Mouse (Mus musculus) neural tube, embryonic 14.5 days (tissue): Measurements from ENCODE around the gene Rin2. TPM values are rescaled to one million over a fixed set of nuclear protein-coding genes. Genes with fewer than 3 reads are reported as not detected.

ENCODE experiments used
- ATAC-seq: fragments of 200-750 bp; cut with Nextera tagmentation; 2 replicates; pipeline ENCODE4 v1.8.0; 2017; ENCODE audit warnings: low read depth, mild to moderate bottlenecking, moderate TSS enrichment, moderate library complexity
- H3K27ac ChIP-seq: fragments of 300-500 bp; sonication (generic); 2 replicates; pipeline ENCODE4 v1.5.1; 2014; ENCODE audit warnings: low read depth, mild to moderate bottlenecking, control low read depth, low read length, moderate library complexity, mixed read lengths
- H3K27me3 ChIP-seq: fragments of 300-500 bp; sonication (generic); 2 replicates; pipeline ENCODE4 v1.6.1; 2014; ENCODE audit warnings: low read length; ENCODE audit not compliant: control insufficient read depth, insufficient read depth
- H3K36me3 ChIP-seq: fragments of 300-500 bp; sonication (generic); 2 replicates; pipeline ENCODE4 v1.6.1; 2014; ENCODE audit warnings: low read length, mixed read lengths; ENCODE audit not compliant: control insufficient read depth, insufficient read depth
- H3K4me1 ChIP-seq: fragments of 300-500 bp; sonication (generic); 2 replicates; pipeline ENCODE4 v1.6.1; 2014; ENCODE audit warnings: low read length; ENCODE audit not compliant: control insufficient read depth, insufficient read depth
- H3K4me2 ChIP-seq: fragments of 300-500 bp; sonication (generic); 2 replicates; pipeline ENCODE4 v1.6.1; 2014; ENCODE audit warnings: mild to moderate bottlenecking, low read depth, low read length, control low read depth
- H3K4me3 ChIP-seq: fragments of 300-500 bp; sonication (generic); 2 replicates; pipeline ENCODE4 v1.5.1; 2014; ENCODE audit warnings: low read depth, low read length, control low read depth, mixed read lengths
- H3K9ac ChIP-seq: fragments of 300-500 bp; sonication (generic); replicated peaks from 2 replicates; pipeline ENCODE4 v1.6.1; 2014; ENCODE audit warnings: low read depth, mild to moderate bottlenecking, control low read depth, low read length, mixed read lengths
- H3K9me3 ChIP-seq: fragments of 300-500 bp; sonication (generic); 2 replicates; pipeline ENCODE4 v1.6.1; 2016; ENCODE audit warnings: low read length; ENCODE audit not compliant: control insufficient read depth
- WGBS: fragments of 180-500 bp; shearing (Covaris S2); extraction: QIAGEN DNeasy Blood & Tissue Kit; methylation state at CpG from one replicate; pipeline ENCODE4 v1.1.7; 2014; 5-methylcytosine and 5-hydroxymethylcytosine counted together
- polyA plus RNA-seq: library from polyadenylated mRNA; unstranded; fragments of >200 nt; fragmentation: Nextera tagmentation; extraction: Ambion mirVana; gene quantifications from 2 replicates; pipeline ENCODE4 v1.2.1, GENCODE M21; 2014

The Rin2 gene
- polyA plus RNA-seq, 1 experiment from 2014 or later = 11.4 TPM

GRCm38 (mm10) chr2:145862206-145862817 lies 187.3 kb downstream of the Rin2 start:
- Histone ChIP-seq H3K9me3 (no peaks in the 10 kb centered on the region), H3K27ac (peak overlapping the region; percentile 57), H3K4me3 (peak overlapping the region; percentile 26), H3K9ac (no peak overlapping the region), H3K36me3 (no peaks in the 10 kb centered on the region), H3K4me2 (peak overlapping the region; percentile 44), H3K27me3 (no peaks in the 10 kb centered on the region), H3K4me1 (peaks cover 7% of the 10 kb centered on the region; the same call in 1 of the 2 replicates)
- no peak for ATAC-seq
- 38% methylated on average over 10 of the region's 10 CpGs for WGBS

GRCm38 (mm10) chr2:145865344-145865743 lies 190.3 kb downstream of the Rin2 start:
- no peak overlapping the region for H3K9ac ChIP-seq
- no peaks in the 10 kb centered on the region for H3K36me3 ChIP-seq
- 0 out of 2 replicates have a peak, but pooled peaks cover 3% of the 10 kb centered on the region for H3K4me1 ChIP-seq
- no peaks in the 10 kb centered on the region for H3K27me3 ChIP-seq
- no peak for ATAC-seq
- H3K9me3 ChIP-seq = no peaks in the 10 kb centered on the region
- 90% methylated on average over 3 of the region's 3 CpGs for WGBS
- H3K4me3 ChIP-seq = no peak overlapping the region
- no peak overlapping the region for H3K27ac ChIP-seq
- H3K4me2 ChIP-seq = no peak overlapping the region

GRCm38 (mm10) chr2:145866238-145866637 lies 191.2 kb downstream of the Rin2 start:
- WGBS = 98% methylated on average over 3 of the region's 3 CpGs
- no peaks in the 10 kb centered on the region for H3K36me3 ChIP-seq
- H3K27ac ChIP-seq = no peak overlapping the region
- no peaks in the 10 kb centered on the region for H3K4me1 ChIP-seq
- no peaks in the 10 kb centered on the region for H3K27me3 ChIP-seq
- no peak for ATAC-seq
- no peak overlapping the region for H3K4me2 ChIP-seq
- no peaks in the 10 kb centered on the region for H3K9me3 ChIP-seq
- H3K4me3 ChIP-seq = no peak overlapping the region
- H3K9ac ChIP-seq = no peak overlapping the region

- Histone ChIP-seq H3K4me1 (no peaks in the 10 kb centered on the region), H3K4me3 (no peak overlapping the region), H3K9me3 (no peaks in the 10 kb centered on the region), H3K9ac (no peak overlapping the region), H3K27ac (no peak overlapping the region), H3K36me3 (no peaks in the 10 kb centered on the region), H3K4me2 (no peak overlapping the region), H3K27me3 (no peaks in the 10 kb centered on the region)
- no peak for ATAC-seq
- 93% methylated on average over 11 of the region's 11 CpGs for WGBS
Measured at GRCm38 (mm10) chr2:145866695-145867449, 191.9 kb downstream of the Rin2 start.

- Histone ChIP-seq H3K36me3 (no peaks in the 10 kb centered on the region; the same call in 1 of the 2 replicates), H3K4me2 (no peak overlapping the region), H3K4me1 (no peaks in the 10 kb centered on the region), H3K9ac (no peak overlapping the region), H3K4me3 (no peak overlapping the region), H3K9me3 (no peaks in the 10 kb centered on the region), H3K27ac (no peak overlapping the region), H3K27me3 (no peaks in the 10 kb centered on the region)
- WGBS = 86% methylated on average over 4 of the region's 4 CpGs
- no peak for ATAC-seq
Measured at GRCm38 (mm10) chr2:145871308-145871707, 196.3 kb downstream of the Rin2 start.

GRCm38 (mm10) chr2:145872099-145872498 lies 197.1 kb downstream of the Rin2 start:
- no peak overlapping the region for H3K27ac ChIP-seq
- no peaks in the 10 kb centered on the region for H3K9me3 ChIP-seq
- no peak overlapping the region for H3K4me3 ChIP-seq
- H3K9ac ChIP-seq = no peak overlapping the region
- H3K4me1 ChIP-seq = no peaks in the 10 kb centered on the region
- H3K36me3 ChIP-seq = no peaks in the 10 kb centered on the region; the same call in 1 of the 2 replicates
- no peaks in the 10 kb centered on the region for H3K27me3 ChIP-seq
- ATAC-seq = no peak
- H3K4me2 ChIP-seq = no peak overlapping the region
- WGBS = 94% methylated on average over 1 of the region's 1 CpGs

GRCm38 (mm10) chr2:145873953-145874352 lies 198.9 kb downstream of the Rin2 start:
- ATAC-seq = no peak
- Histone ChIP-seq H3K27me3 (no peaks in the 10 kb centered on the region), H3K27ac (no peak overlapping the region), H3K9me3 (no peaks in the 10 kb centered on the region), H3K9ac (no peak overlapping the region), H3K36me3 (no peaks in the 10 kb centered on the region; the same call in 1 of the 2 replicates), H3K4me1 (no peaks in the 10 kb centered on the region), H3K4me3 (no peak overlapping the region), H3K4me2 (no peak overlapping the region)
- 77% methylated on average over 1 of the region's 1 CpGs for WGBS

GRCm38 (mm10) chr2:145874879-145875482 lies 200.0 kb downstream of the Rin2 start:
- ATAC-seq = no peak
- no peaks in the 10 kb centered on the region for H3K27me3 ChIP-seq
- no peaks in the 10 kb centered on the region; the same call in 1 of the 2 replicates for H3K36me3 ChIP-seq
- H3K9me3 ChIP-seq = no peaks in the 10 kb centered on the region
- no peaks in the 10 kb centered on the region for H3K4me1 ChIP-seq
- H3K9ac ChIP-seq = no peak overlapping the region
- H3K27ac ChIP-seq = no peak overlapping the region
- WGBS = 80% methylated on average over 3 of the region's 3 CpGs
- H3K4me2 ChIP-seq = no peak overlapping the region
- H3K4me3 ChIP-seq = no peak overlapping the region

GRCm38 (mm10) chr2:145877191-145877590 lies 202.2 kb downstream of the Rin2 start:
- 91% methylated on average over 3 of the region's 3 CpGs for WGBS
- no peak overlapping the region for H3K9ac ChIP-seq
- H3K36me3 ChIP-seq = no peaks in the 10 kb centered on the region; the same call in 1 of the 2 replicates
- no peak overlapping the region for H3K4me2 ChIP-seq
- no peak overlapping the region for H3K27ac ChIP-seq
- no peaks in the 10 kb centered on the region for H3K27me3 ChIP-seq
- no peaks in the 10 kb centered on the region for H3K9me3 ChIP-seq
- no peak overlapping the region for H3K4me3 ChIP-seq
- H3K4me1 ChIP-seq = no peaks in the 10 kb centered on the region
- ATAC-seq = no peak
